Mouse (Mus musculus) inflammation-experienced regulatory T-cells, adult 6 months (primary cell): ENCODE results near the gene Hnrnpf. TPM values are rescaled to one million over a fixed set of nuclear protein-coding genes. Genes with fewer than 3 reads are reported as not detected.

ENCODE experiments used
- polyA plus RNA-seq, 3 experiments: library from polyadenylated mRNA; unstranded; fragments of 100-300 nt; shearing (Covaris generic); gene quantifications; one replicate each; pipeline ENCODE4 v1.2.1; 2017

Hnrnpf gene
- polyA plus RNA-seq, 3 experiments from 2014 or later, result 776 to 1,009 (median 841) TPM

Other genes with a start within 250 kb of the Hnrnpf start
- gene Zfp637, start 59.1 kb upstream of the Hnrnpf start, polyA plus RNA-seq, result 10 to 100 TPM; 26.8 to 35.7 (median 33.1) TPM
- 1 to 10 TPM; 4.5 to 6.2 (median 4.9) TPM for gene Zfp239, start 38.2 kb upstream of the Hnrnpf start, polyA plus RNA-seq
- gene Fxyd4, start 37.4 kb downstream of the Hnrnpf start, polyA plus RNA-seq, result 10 to 100 TPM in 2 of 3 experiments, 1 to 10 TPM in 1; 6.1 to 16.1 (median 10.9) TPM
- 1 to 10 TPM; 4.0 to 4.8 (median 4.6) TPM for gene Rasgef1a, start 111.1 kb downstream of the Hnrnpf start, polyA plus RNA-seq
- 1 to 10 TPM; 7.1 to 8.5 (median 8.1) TPM for gene Csgalnact2, start 238.8 kb downstream of the Hnrnpf start, polyA plus RNA-seq